Mouse (Mus musculus) ES-CJ7 (cell line): Measurements from ENCODE around the gene Pde6d.
A peak's percentile ranks its signal among the peaks of the same experiment; 100 is the strongest.

Source experiments
- DNase-seq: peaks from one replicate; pipeline ENCODE4 v3.0.0; 2011; ENCODE audit warnings: low read depth, low spot score

Pde6d gene

DNA sequence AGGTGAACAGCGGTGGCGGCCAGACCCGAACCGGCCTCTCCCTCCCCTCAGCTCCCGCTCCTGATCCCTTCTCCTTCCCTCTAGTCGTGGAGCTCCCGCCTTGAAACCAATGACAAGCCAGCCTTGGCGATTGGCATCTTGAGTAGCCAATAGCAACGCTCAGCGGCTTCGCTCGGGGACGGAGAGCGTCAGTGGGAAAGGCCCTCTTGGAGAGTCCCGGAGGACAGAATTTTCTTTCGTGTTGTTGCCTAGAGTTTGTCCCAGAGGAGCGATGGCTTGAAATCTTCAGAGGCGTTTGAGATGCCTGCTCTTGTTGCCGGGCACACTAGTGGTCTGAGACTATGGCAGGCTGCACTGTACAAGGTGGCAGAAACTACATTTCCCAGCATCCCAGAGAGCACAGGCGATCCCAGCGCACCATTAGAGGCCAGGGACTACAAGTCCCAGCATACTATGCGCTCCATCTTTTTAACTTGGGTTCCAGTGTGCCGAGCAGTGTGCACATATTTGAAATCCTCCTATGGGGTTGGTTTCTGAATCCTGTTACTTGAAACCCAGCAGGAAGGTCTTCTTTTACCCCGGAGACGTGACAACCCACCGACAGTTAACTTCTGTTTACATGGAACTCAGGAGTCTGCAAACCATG is at the start of gene Pde6d, which contains the start of gene Cops7b:
TSS of gene Pde6d (minus strand) at position 179 of the 646 bp plus-strand sequence.
TSS of gene Cops7b (plus strand) at position 454 of the 646 bp plus-strand sequence.
- peak; percentile 98 for DNase-seq

DNA sequence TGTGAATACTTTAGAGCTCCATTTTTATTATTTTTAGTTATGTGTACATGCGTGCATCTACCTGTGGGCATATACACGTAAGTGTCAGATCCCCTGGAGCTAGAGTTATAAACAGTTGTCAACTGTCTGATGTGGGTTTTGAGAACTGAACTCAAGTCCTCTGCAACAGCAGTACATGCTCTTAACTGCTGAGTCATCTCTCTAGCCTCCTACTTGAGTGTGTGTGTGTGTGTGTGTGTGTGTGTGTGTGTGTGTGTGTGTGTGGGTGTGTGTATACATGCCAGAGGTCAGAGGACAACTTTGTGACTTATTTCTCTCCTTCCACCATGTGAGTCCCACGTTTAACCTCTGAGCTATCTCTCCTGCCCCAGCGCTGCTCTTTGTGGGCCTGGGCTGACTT is 48.1 kb upstream of the Pde6d start:
- DNase-seq: no peak

DNA sequence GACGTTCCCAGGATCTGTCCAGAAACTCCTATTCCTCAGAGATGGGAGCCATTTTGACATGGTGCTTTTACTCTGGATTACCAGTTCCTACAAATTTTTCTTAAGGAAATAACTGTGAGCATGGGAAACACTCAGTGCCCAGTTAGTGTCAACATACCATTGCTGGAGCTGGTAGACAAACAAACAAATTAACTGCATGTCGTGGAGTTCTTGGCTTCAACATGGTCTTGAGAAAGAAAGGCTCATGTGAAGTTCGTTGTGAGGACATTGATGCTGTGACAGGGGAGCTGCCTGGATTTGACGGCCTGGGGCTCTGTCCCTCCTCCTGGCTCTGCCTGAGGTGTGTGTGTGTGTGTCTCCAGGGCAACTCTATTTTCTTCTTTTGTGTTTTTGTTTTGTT is 47.5 kb upstream of the Pde6d start:
- no peak for DNase-seq

DNA sequence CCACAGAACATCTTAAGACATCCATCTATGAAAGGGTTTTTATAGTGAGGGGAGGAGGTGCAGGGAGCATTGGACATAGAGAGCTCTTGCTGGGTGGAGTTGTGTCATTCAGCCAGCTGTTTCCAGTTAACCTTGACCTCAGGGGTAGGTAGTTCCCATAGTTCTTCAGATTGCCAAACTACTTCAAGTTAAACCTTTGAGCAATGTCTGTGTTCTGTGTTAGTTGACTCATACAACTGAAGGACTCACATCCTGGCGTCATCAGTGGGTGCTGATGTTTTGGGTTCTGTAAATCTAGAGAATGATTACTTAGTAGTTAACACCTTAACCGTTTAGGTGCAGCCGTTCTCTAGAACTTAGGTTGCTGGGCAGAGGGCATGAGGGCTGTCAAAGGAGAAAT is 45.8 kb upstream of the Pde6d start:
- DNase-seq: no peak

- no peak for DNase-seq
Observed at GRCm38 (mm10) chr1:86623001-86624000, 40.9 kb upstream of the Pde6d start.

GRCm38 (mm10) chr1:86622296-86622695 is 39.9 kb upstream of the Pde6d start:
- no peak for DNase-seq

GRCm38 (mm10) chr1:86618454-86619125 is 36.2 kb upstream of the Pde6d start:
- peak; percentile 80 for DNase-seq

GRCm38 (mm10) chr1:86614269-86614668 is 31.8 kb upstream of the Pde6d start:
- DNase-seq: peak; percentile 35

- peak; percentile 42 for DNase-seq
Observed at GRCm38 (mm10) chr1:86612081-86612480, 29.7 kb upstream of the Pde6d start.

GRCm38 (mm10) chr1:86610954-86611353 is 28.5 kb upstream of the Pde6d start:
- DNase-seq: no peak

DNA sequence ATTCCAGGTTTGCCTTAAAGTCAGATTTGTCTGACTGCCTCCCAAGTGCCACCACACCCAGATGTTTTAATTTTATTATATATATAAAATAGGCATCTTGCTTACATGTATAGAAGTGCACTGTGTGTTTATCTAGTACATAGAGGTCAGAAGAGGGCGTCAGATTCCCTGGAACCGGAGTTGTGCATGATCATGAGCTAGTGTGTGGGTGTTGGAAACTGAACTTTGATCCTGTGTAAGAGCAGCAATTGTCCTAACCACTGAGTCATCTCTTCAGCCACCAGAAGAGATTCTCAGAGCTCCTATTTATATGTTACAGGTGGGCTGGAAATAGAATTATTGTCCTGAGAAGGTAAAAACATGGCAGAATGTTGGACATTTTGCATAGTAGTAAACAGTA is 17.7 kb upstream of the Pde6d start:
- DNase-seq: no peak

GRCm38 (mm10) chr1:86598516-86598915 is 16.1 kb upstream of the Pde6d start:
- DNase-seq: peak; percentile 65

GRCm38 (mm10) chr1:86596512-86596911 is 14.1 kb upstream of the Pde6d start:
- DNase-seq: no peak

DNA sequence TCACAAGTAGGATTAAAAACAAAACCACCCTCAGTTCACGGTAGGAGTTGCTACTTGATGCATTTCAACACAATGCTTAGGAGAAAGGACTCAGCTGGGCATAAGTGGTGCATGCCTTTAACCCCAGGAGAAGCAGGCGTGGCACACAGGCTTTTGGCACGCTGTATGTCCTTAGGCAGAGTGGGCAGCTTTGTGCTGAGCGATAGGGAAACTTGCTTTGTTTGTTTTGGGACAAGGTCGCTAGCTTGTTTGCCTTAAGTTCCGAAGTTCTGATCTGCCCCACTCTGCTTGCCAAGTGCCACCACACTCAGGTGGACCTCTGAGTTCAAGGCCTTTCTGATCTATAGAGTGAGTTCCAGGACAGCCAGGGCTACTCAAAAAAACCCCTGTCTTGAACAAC is 12.9 kb upstream of the Pde6d start:
- DNase-seq: no peak

- no peak for DNase-seq
Observed at GRCm38 (mm10) chr1:86594539-86594938, 12.1 kb upstream of the Pde6d start.

DNA sequence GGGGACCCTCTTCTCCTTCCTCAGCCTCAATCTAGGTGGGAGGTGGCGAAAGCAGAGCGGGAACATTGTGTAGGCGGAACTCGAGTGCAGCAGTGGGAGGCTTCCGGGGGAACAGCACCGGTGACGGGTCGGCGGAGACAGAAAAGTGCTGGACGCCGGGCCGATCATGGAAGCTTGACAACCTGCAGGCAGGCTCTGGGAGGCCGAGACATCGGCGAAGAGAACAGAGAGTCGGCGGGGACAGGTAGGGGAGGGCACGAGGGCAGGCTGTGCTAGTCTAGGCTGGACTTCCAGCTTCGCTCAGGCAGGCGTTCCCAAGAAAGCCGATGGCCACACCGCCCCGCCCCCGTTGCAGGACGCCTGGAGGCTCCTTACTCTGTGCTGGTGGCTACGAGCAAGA is 4.6 kb upstream of the Pde6d start:
- peak; percentile 92 for DNase-seq

DNA sequence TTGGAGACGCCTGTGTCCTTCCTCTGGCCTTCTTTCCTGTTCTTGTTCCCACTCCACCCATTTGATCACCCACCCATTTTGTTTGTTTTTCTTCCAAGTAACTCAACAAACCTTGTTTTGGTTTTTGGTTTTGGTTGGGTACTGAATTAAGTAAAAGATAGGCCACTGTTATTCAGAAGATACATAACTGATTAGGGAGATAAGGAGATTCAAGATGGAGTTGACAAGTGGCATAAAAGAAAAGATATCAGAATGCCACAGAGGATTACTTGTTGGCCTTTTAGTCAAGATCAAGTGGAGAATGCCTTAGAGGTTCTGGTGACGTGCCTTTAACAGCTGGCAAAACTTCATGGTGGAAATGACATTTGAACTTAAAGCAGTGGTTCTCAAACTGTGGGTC is 1.3 kb upstream of the Pde6d start:
- DNase-seq: no peak

- DNase-seq: peak; percentile 29
Observed at GRCm38 (mm10) chr1:86581692-86582450, 558 bp downstream of the Pde6d start.

DNA sequence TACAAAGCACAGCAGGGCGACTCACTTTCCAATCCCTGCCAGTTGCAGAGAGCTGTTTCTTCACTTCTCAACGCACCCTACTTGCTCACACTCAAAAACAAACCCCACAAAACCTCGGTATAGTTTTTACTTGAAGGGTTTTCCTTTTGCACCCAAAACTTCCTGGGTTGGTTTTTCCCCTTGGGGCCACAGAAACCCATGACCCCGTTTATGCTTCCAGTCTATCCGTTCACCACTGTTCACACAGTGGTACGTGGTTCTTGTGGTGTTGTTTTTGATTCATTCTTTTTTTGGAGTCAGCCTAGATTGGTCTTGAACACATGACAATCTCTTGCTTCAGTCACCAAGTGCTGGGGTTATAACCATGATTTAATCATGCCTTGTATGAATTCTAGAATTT is 2.0 kb downstream of the Pde6d start:
- no peak for DNase-seq

- no peak for DNase-seq
Observed at GRCm38 (mm10) chr1:86571941-86572340, 10.5 kb downstream of the Pde6d start.

- no peak for DNase-seq
Observed at GRCm38 (mm10) chr1:86571381-86571780, 11.0 kb downstream of the Pde6d start.
